Mouse (Mus musculus) neural tube, embryonic 15.5 days (tissue): ENCODE measurements around the gene Anp32e. TPM values are rescaled to one million over a fixed set of nuclear protein-coding genes. Genes with fewer than 3 reads are reported as not detected.

Experiments used
- ATAC-seq: fragments of 200-750 bp; cut with Nextera tagmentation; 2 replicates; pipeline ENCODE4 v1.8.0; 2017; ENCODE audit warnings: mild to moderate bottlenecking, moderate TSS enrichment, moderate library complexity; ENCODE audit not compliant: low FRiP score
- H3K27ac ChIP-seq: fragments of 300-500 bp; sonication (generic); replicated peaks from 2 replicates; pipeline ENCODE4 v1.5.1; 2015; ENCODE audit warnings: mild to moderate bottlenecking, inconsistent platforms
- H3K27me3 ChIP-seq: fragments of 300-500 bp; sonication (generic); replicated peaks from 2 replicates; pipeline ENCODE4 v1.6.1; 2015; ENCODE audit warnings: inconsistent platforms
- H3K36me3 ChIP-seq: fragments of 300-500 bp; sonication (generic); 2 replicates; pipeline ENCODE4 v1.6.1; 2015; ENCODE audit warnings: inconsistent platforms
- H3K4me1 ChIP-seq: fragments of 300-500 bp; sonication (generic); 2 replicates; pipeline ENCODE4 v1.6.1; 2015; ENCODE audit warnings: inconsistent platforms
- H3K4me2 ChIP-seq: fragments of 300-500 bp; sonication (generic); 2 replicates; pipeline ENCODE4 v1.6.1; 2015; ENCODE audit warnings: inconsistent platforms, mild to moderate bottlenecking, moderate library complexity
- H3K4me3 ChIP-seq: fragments of 300-500 bp; sonication (generic); replicated peaks from 2 replicates; pipeline ENCODE4 v1.5.1; 2015; ENCODE audit warnings: mild to moderate bottlenecking, inconsistent platforms
- H3K9ac ChIP-seq: fragments of 300-500 bp; sonication (generic); replicated peaks from 2 replicates; pipeline ENCODE4 v1.6.1; 2015; ENCODE audit warnings: mild to moderate bottlenecking, inconsistent platforms
- H3K9me3 ChIP-seq: fragments of 300-500 bp; sonication (generic); replicated peaks from 2 replicates; pipeline ENCODE4 v1.6.1; 2016; ENCODE audit warnings: inconsistent platforms
- WGBS: fragments of 180-500 bp; shearing (Covaris S2); methylation state at CpG from one replicate; pipeline ENCODE4 v1.1.7; 2015; ENCODE audit warnings: mixed read lengths; 5-methylcytosine and 5-hydroxymethylcytosine counted together
- polyA plus RNA-seq: library from polyadenylated mRNA; unstranded; fragments of >200 nt; fragmentation: Nextera tagmentation; extraction: Ambion mirVana; gene quantifications from 2 replicates; pipeline ENCODE4 v1.2.1, GENCODE M21; 2015

The Anp32e gene
- polyA plus RNA-seq, 1 experiment from 2014 or later: 99.6 TPM

DNA sequence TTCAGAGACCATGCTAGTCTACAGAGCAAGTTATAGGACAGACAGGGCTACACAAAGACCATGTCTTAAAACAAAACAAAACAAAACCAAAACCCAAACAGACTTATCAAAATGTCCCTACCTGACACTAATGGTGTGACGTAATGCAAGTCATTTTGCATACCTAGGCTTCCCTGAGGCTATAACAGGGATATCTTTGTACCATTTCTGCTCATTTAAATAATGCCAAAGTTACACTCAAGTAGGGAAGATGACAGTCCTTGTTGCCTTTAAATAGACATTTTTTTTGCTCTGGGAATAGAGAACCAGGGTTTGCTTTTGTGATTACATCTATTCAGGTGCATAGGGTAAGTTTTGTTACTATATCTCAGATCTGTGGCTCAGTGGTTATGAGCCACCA lies 2.4 kb downstream of the Anp32e start:
- WGBS: 85% methylated on average over 1 of the region's 1 CpGs

GRCm38 (mm10) chr3:95932157-95932556 lies 3.1 kb downstream of the Anp32e start:
- Histone ChIP-seq H3K27me3 (no peaks in the 10 kb centered on the region), H3K4me2 (no peak overlapping the region), H3K27ac (no peak overlapping the region), H3K9ac (no peak overlapping the region), H3K4me3 (no peak overlapping the region), H3K36me3 (peaks cover 20% of the 10 kb centered on the region), H3K4me1 (peaks cover 16% of the 10 kb centered on the region; the same call in 1 of the 2 replicates), H3K9me3 (no peaks in the 10 kb centered on the region)
- 60% methylated on average over 1 of the region's 1 CpGs for WGBS
- no peak for ATAC-seq

More for the DNA sequence above, 2.4 kb downstream of the Anp32e start:
- Histone ChIP-seq H3K4me1 (peaks cover 16% of the 10 kb centered on the region; the same call in 1 of the 2 replicates), H3K9me3 (no peaks in the 10 kb centered on the region), H3K4me3 (no peak overlapping the region), H3K36me3 (peaks cover 15% of the 10 kb centered on the region), H3K9ac (no peak overlapping the region), H3K4me2 (no peak overlapping the region), H3K27me3 (no peaks in the 10 kb centered on the region), H3K27ac (no peak overlapping the region)
- no peak for ATAC-seq

GRCm38 (mm10) chr3:95932566-95932965 lies 3.5 kb downstream of the Anp32e start:
- Histone ChIP-seq H3K36me3 (peaks cover 24% of the 10 kb centered on the region), H3K9me3 (no peaks in the 10 kb centered on the region), H3K27ac (no peak overlapping the region), H3K9ac (no peak overlapping the region), H3K4me1 (peaks cover 16% of the 10 kb centered on the region; the same call in 1 of the 2 replicates), H3K4me2 (no peak overlapping the region), H3K4me3 (no peak overlapping the region), H3K27me3 (no peaks in the 10 kb centered on the region)
- no peak for ATAC-seq
- 96% methylated on average over 7 of the region's 7 CpGs for WGBS

DNA sequence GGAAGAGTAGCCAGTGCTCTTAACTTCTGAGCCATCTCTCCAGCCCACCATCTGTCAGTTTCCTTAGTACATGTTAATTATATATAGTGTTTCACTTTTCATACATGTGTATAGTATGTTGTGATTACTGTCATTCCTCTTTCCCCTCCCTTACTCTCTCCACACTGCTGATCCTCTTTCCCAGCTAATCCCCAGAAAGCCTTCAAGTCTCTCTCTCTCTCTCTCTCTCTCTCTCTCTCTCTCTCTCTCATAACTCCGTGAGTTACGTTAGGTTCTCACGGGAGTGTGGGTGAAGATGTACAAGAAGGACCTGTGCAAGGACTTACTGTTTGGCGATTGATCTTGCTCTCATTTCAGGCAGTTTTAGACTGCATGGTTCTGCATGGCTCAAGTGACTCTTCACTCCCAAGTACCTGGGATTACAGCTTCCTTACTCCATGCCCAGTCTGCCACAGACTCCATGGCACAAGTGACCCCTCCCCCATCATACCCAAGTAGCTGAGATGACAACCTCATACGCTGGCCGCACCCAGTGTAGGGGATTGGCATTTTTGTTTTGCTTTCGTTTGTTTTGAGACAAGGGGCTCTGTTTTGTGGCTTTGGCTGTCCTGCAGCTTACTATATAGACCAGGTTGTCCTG lies 4.2 kb downstream of the Anp32e start:
- Histone ChIP-seq H3K9ac (no peak overlapping the region), H3K27ac (no peak overlapping the region), H3K9me3 (no peaks in the 10 kb centered on the region), H3K4me3 (no peak overlapping the region), H3K4me1 (peaks cover 16% of the 10 kb centered on the region; the same call in 1 of the 2 replicates), H3K4me2 (no peak overlapping the region), H3K27me3 (no peaks in the 10 kb centered on the region), H3K36me3 (peaks cover 31% of the 10 kb centered on the region)
- ATAC-seq: no peak
- 94% methylated on average over 7 of the region's 7 CpGs for WGBS

DNA sequence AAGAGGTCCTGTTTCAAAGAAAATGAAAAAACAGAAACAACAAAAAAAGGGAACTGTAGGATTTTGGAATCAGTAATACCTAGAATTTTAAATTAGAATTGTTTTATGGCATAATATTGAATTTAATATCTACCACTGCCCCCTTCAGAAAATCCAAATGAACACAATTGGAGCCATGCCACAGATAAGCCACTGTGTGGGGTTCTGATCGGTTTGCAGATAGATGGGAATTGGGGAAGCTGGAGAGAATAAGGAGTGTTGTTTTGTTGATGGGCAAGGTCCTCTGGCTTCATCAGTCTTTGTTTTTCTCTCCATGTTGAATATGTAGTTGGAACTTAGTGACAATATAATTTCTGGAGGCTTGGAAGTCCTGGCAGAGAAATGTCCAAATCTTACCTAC lies 5.4 kb downstream of the Anp32e start:
- Histone ChIP-seq H3K4me3 (no peak overlapping the region), H3K9me3 (no peaks in the 10 kb centered on the region), H3K27ac (no peak overlapping the region), H3K27me3 (no peaks in the 10 kb centered on the region), H3K4me2 (no peak overlapping the region), H3K9ac (no peak overlapping the region), H3K36me3 (peaks cover 43% of the 10 kb centered on the region), H3K4me1 (0 out of 2 replicates have a peak, but pooled peaks cover 12% of the 10 kb centered on the region)
- no peak for ATAC-seq
- WGBS: 97% methylated on average over 1 of the region's 1 CpGs

DNA sequence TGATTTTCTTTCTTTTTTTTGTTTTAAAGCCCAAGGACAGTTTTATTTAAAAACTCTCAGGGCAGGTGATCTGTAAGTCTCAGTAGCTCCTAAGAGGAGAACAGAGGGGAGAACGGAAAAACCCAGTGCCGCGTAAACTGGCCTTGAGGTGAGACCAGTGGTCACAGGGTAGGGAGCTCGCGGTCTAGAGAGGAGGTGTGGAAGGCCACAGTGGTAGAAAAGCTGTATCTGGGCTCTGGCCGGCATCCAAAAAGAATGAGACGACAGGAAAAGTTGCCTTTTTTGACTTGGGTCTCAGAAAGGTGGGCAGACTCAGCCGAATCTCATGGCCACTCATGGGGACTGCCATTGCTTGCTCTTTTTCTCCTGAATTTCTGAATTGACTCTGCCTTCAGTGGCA lies 9.2 kb downstream of the Anp32e start:
- no peak for ATAC-seq
- Histone ChIP-seq H3K27me3 (no peaks in the 10 kb centered on the region), H3K9me3 (no peaks in the 10 kb centered on the region), H3K4me1 (no peaks in the 10 kb centered on the region), H3K9ac (no peak overlapping the region), H3K36me3 (peaks cover 64% of the 10 kb centered on the region), H3K27ac (no peak overlapping the region), H3K4me3 (no peak overlapping the region), H3K4me2 (no peak overlapping the region)
- 99% methylated on average over 8 of the region's 8 CpGs for WGBS

GRCm38 (mm10) chr3:95938835-95939234 lies 9.8 kb downstream of the Anp32e start:
- 95% methylated on average over 15 of the region's 15 CpGs for WGBS
- no peaks in the 10 kb centered on the region for H3K27me3 ChIP-seq
- H3K4me3 ChIP-seq: no peak overlapping the region
- H3K27ac ChIP-seq: no peak overlapping the region
- H3K9me3 ChIP-seq: no peaks in the 10 kb centered on the region
- no peak overlapping the region for H3K4me2 ChIP-seq
- ATAC-seq: no peak
- H3K36me3 ChIP-seq: peaks cover 64% of the 10 kb centered on the region
- no peaks in the 10 kb centered on the region for H3K4me1 ChIP-seq
- H3K9ac ChIP-seq: no peak overlapping the region

GRCm38 (mm10) chr3:95942749-95943148 lies 13.7 kb downstream of the Anp32e start:
- Histone ChIP-seq H3K4me3 (no peak overlapping the region), H3K9me3 (no peaks in the 10 kb centered on the region), H3K27ac (no peak overlapping the region), H3K27me3 (no peaks in the 10 kb centered on the region), H3K4me2 (no peak overlapping the region), H3K9ac (no peak overlapping the region), H3K36me3 (peaks cover 49% of the 10 kb centered on the region), H3K4me1 (no peaks in the 10 kb centered on the region)
- 82% methylated on average over 6 of the region's 6 CpGs for whole genome bisulfite sequencing
- ATAC-seq: no peak

GRCm38 (mm10) chr3:95943226-95943625 lies 14.2 kb downstream of the Anp32e start:
- Histone ChIP-seq H3K27me3 (no peaks in the 10 kb centered on the region), H3K4me3 (no peak overlapping the region), H3K36me3 (peaks cover 45% of the 10 kb centered on the region), H3K9ac (no peak overlapping the region), H3K4me1 (no peaks in the 10 kb centered on the region), H3K27ac (no peak overlapping the region), H3K4me2 (no peak overlapping the region), H3K9me3 (no peaks in the 10 kb centered on the region)
- 95% methylated on average over 7 of the region's 7 CpGs for WGBS
- no peak for ATAC-seq

DNA sequence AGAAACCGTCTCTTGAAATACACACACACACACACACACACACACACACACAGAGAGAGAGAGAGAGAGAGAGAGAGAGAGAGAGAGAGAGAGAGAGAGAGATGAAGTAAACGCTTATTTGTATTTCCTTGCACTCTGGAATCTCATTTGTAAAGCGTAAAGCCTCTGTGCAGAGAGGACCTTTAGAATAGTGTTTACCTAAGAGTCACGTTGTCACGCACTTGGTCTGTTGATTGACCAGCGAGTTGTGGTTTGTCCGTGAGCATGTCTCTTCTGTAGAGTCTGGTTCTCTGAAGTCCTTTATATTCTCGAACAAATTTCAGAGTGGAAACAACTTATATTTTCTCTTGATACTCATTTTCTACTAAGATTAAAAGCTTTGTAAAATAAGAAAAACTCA lies 15.7 kb downstream of the Anp32e start:
- ATAC-seq: no peak
- Histone ChIP-seq H3K4me3 (no peak overlapping the region), H3K4me1 (no peaks in the 10 kb centered on the region), H3K36me3 (peaks cover 29% of the 10 kb centered on the region), H3K27me3 (no peaks in the 10 kb centered on the region), H3K27ac (no peak overlapping the region), H3K4me2 (no peak overlapping the region), H3K9me3 (no peaks in the 10 kb centered on the region), H3K9ac (no peak overlapping the region)
- WGBS: 93% methylated on average over 8 of the region's 8 CpGs

- Histone ChIP-seq H3K4me2 (no peak overlapping the region), H3K27ac (no peak overlapping the region), H3K36me3 (peaks cover 21% of the 10 kb centered on the region), H3K4me1 (peaks cover 5% of the 10 kb centered on the region; the same call in 1 of the 2 replicates), H3K9ac (no peak overlapping the region), H3K4me3 (no peak overlapping the region), H3K27me3 (no peaks in the 10 kb centered on the region), H3K9me3 (no peaks in the 10 kb centered on the region)
- no peak for ATAC-seq
- WGBS: 77% methylated on average over 14 of the region's 14 CpGs
Measured at GRCm38 (mm10) chr3:95945731-95946240, 16.7 kb downstream of the Anp32e start.

GRCm38 (mm10) chr3:95948325-95948724 lies 19.3 kb downstream of the Anp32e start:
- WGBS: 95% methylated on average over 5 of the region's 5 CpGs
- Histone ChIP-seq H3K4me3 (no peak overlapping the region), H3K4me1 (peaks cover 12% of the 10 kb centered on the region), H3K27ac (no peak overlapping the region), H3K36me3 (peaks cover 11% of the 10 kb centered on the region), H3K9me3 (no peaks in the 10 kb centered on the region), H3K27me3 (no peaks in the 10 kb centered on the region), H3K4me2 (no peak overlapping the region), H3K9ac (no peak overlapping the region)
- no peak for ATAC-seq
